Mouse (Mus musculus): ENCODE measurements at regions not wholly inside any gene's neighbourhood (a gene's known extent, or its start where the extent isn't known, plus 50 kb on each side); places are given as distances from the start of the nearest gene placed in this dataset.

DNA sequence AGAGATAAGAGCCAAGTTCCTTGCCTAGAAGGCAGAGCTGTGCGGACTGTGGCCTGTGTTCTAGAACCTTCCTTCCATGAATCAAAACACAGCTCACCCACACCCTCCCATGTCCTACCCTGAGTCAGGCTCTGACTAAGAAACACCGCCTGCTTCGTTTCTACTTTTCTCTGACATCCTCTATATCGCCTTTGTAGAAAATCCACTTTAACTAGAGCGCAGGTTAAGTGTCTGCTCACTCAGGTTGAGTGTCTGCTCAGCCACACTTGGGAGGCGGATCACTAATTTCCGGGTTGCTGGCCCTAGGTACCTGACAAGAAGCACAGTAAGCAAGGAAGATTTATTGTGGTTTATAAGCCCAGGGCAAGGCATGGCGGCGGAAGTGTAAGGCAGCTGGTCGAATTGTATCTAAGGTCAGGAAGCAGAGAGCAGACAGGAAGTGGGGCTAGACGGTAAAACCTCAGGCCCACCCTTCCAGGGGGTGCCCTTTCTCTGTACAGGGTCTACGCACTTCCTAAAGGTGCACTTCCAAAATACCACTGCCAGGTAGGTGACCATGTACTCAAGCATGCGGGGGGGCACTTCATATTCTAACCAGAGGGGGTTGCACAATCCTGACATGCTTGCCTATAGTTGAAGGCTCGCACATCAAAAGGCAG is 348.0 kb upstream of the Slc24a5 start:
- TF ChIP-seq POLR2AphosphoS5 (IDR thresholded peaks at IDR 0.05; ENCODE audit: borderline replicate concordance, low read depth, low read length) (no peak), TCF12 (IDR thresholded peaks at IDR 0.05; ENCODE audit: low read depth, low read length) (no peak), CTCF (IDR thresholded peaks at IDR 0.05 in 2 of 3, conservative IDR thresholded peaks at IDR 0.05 in 1 of 3; ENCODE audit: control insufficient read depth in 1 of 3, insufficient read depth in 1 of 3, low read depth in 2 of 3, low read length in 3 of 3, poor library complexity in 1 of 3, severe bottlenecking in 1 of 3) (no peak), GATA1 (IDR thresholded peaks at IDR 0.05; ENCODE audit: low read depth, low read length) (no peak), SMC3 (IDR thresholded peaks at IDR 0.05; ENCODE audit: low read depth, low read length) (no peak), E2F4 (IDR thresholded peaks at IDR 0.05; ENCODE audit: borderline replicate concordance, low read depth, low read length) (no peak), POLR2A (IDR thresholded peaks at IDR 0.05; ENCODE audit: control insufficient read depth in 1 of 2, insufficient read depth in 1 of 2, low read depth in 1 of 2, low read length in 2 of 2, poor library complexity in 1 of 2) (no peak)
